9 mouse cellular contexts compared by ENCODE assay signal in the genomic region with DNA sequence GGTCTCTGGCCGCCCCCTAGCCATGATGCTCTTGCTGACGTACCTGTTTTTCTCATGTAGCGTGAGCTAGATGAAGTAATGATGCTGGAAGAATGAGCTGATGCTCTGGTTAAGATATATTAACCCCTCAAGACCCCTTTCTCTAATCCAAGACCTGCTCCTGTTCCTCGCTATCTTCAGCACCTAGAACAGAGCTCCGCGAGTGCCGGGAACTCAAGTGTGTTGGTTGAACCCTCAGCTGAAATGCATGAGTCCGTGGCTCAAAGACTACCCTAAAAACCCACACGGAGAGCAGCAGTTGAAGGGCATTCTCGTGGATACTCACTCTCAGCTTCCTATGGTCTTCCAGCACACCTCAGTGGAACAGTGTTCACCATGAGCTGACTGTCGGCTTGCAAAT. TPM values are rescaled to one million over a fixed set of nuclear protein-coding genes. Genes with fewer than 3 reads are reported as not detected.
DNase-seq lines count a peak whose midpoint lies in the region; ATAC-seq and TF ChIP-seq lines count a peak whose summit lies in the region.
"Had no signal": no experiment of that assay in that cellular context is flagged by ENCODE, and none has a peak within 500 bp of the region (broad histone marks: within the 10 kb centered on the region; RNA-seq: fewer than 3 reads in every experiment).

No protein-coding gene starts in this region.

- no peak overlapping the region for H3K9ac ChIP-seq in ES-Bruce4 (ENCODE audit: low read depth, poor library complexity, severe bottlenecking)
- no peak overlapping the region for H3K9ac ChIP-seq in hindbrain, embryonic 12.5 days

- H3K4me1 ChIP-seq in ES-Bruce4 (ENCODE audit: control insufficient read depth, insufficient read depth, low read length): no peaks in the 10 kb centered on the region
- peaks cover 16% of the 10 kb centered on the region for H3K4me1 ChIP-seq in hindbrain, embryonic 12.5 days
- H3K4me1 ChIP-seq in midbrain, embryonic 10.5 days: peaks cover 43% of the 10 kb centered on the region

- TF ChIP-seq CTCF in ES-Bruce4 (IDR thresholded peaks at IDR 0.05; ENCODE audit: low read depth, low read length): peak; percentile 13

- no peak for TF ChIP-seq EP300 in ES-Bruce4 (IDR thresholded peaks at IDR 0.05; ENCODE audit: insufficient read depth, low read depth, low read length)

- no peak overlapping the region for H3K27ac ChIP-seq in ES-Bruce4 (ENCODE audit: insufficient read depth, low read length)
- H3K27ac ChIP-seq in hindbrain, embryonic 12.5 days: no peak overlapping the region
- H3K27ac ChIP-seq in midbrain, embryonic 10.5 days (replicated peaks): no peak overlapping the region

- no peak for TF ChIP-seq POLR2A in ES-Bruce4 (IDR thresholded peaks at IDR 0.05; ENCODE audit: insufficient read depth, low read length)

- no peaks in the 10 kb centered on the region for H3K27me3 ChIP-seq in ES-Bruce4 (ENCODE audit: control insufficient read depth, insufficient read depth, low read length, poor library complexity, severe bottlenecking)
- peaks cover 48% of the 10 kb centered on the region for H3K27me3 ChIP-seq in hindbrain, embryonic 12.5 days
- H3K27me3 ChIP-seq in midbrain, embryonic 10.5 days (ENCODE audit: low read depth, poor library complexity, severe bottlenecking): peaks cover 42% of the 10 kb centered on the region

- no peaks in the 10 kb centered on the region for H3K9me3 ChIP-seq in ES-Bruce4 (replicated peaks; ENCODE audit: control insufficient read depth, insufficient read depth, low read length, poor library complexity, severe bottlenecking)
- H3K9me3 ChIP-seq in hindbrain, embryonic 12.5 days (replicated peaks): peaks cover 27% of the 10 kb centered on the region
- H3K9me3 ChIP-seq in midbrain, embryonic 10.5 days (replicated peaks): peaks cover 36% of the 10 kb centered on the region

- peak; percentile 63 for DNase-seq in heart, adult 11 months
- no peak for DNase-seq in heart, adult 18-20 months
- no peak for DNase-seq in midbrain, embryonic 10.5 days (ENCODE audit: low spot score)
- no peak for DNase-seq in urinary bladder, adult 18-20 months (ENCODE audit: low spot score in 2 of 2)
- DNase-seq in adrenal gland, postnatal 25 days: no peak
- DNase-seq: cerebellum, adult 9-11 months had no signal

- H3K4me2 ChIP-seq in hindbrain, embryonic 12.5 days (replicated peaks): peak overlapping the region; percentile 53

- 57% methylated on average over 11 of the region's 11 CpGs for WGBS in hindbrain, embryonic 12.5 days
- 53% methylated on average over 11 of the region's 11 CpGs for WGBS in midbrain, embryonic 10.5 days

- H3K4me3 ChIP-seq in ES-Bruce4 (ENCODE audit: low read depth, low read length): peak overlapping the region; percentile 46; the same call in 1 of the 2 replicates
- H3K4me3 ChIP-seq in hindbrain, embryonic 12.5 days: no peak overlapping the region
- H3K4me3 ChIP-seq in midbrain, embryonic 10.5 days: peak overlapping the region; percentile 56

- H3K36me3 ChIP-seq in ES-Bruce4 (ENCODE audit: control insufficient read depth, insufficient read depth, low read length, poor library complexity, severe bottlenecking): peaks cover 28% of the 10 kb centered on the region
- H3K36me3 ChIP-seq in hindbrain, embryonic 12.5 days: peaks cover 71% of the 10 kb centered on the region
- peaks cover 100% of the 10 kb centered on the region for H3K36me3 ChIP-seq in midbrain, embryonic 10.5 days

- ATAC-seq in hindbrain, embryonic 12.5 days (ENCODE audit: low FRiP score): no peak
- no peak for ATAC-seq in CD4-positive, CD25-positive, alpha-beta regulatory T cell, adult 4 months

RNA-seq across cellular contexts. Expression of gene Gnas, which starts 0.8 kb away (rescaled TPM):
- 1,000 to 10,000 TPM; 1,194 to 1,253 TPM for total RNA-seq in heart, adult 18-20 months (2021)
- polyA plus RNA-seq in ES-Bruce4 (2011; ENCODE audit: insufficient read depth, insufficient read length, low read depth, missing spikeins): 394 and 424 TPM in 2 replicates
- 1,701 and 1,752 TPM in 2 replicates for polyA plus RNA-seq in hindbrain, embryonic 12.5 days (2016; fragmentation: Nextera tagmentation; extraction: Ambion mirVana)
- 1,043 and 1,067 TPM in 2 replicates for polyA plus RNA-seq in midbrain, embryonic 10.5 days (2016; fragmentation: Nextera tagmentation; extraction: Ambion mirVana)
- 2,468 and 2,497 TPM in 2 replicates for total RNA-seq in adrenal gland, postnatal 25 days (2021)
- 100 to 1,000 TPM in 1 of 2 experiments, 10 to 100 TPM in 1; 96.1 to 130 TPM for polyA plus RNA-seq in CD4-positive, CD25-positive, alpha-beta regulatory T cell, adult 4 months (2017; shearing (Covaris generic))
